Mouse (Mus musculus) erythroid progenitor cell, adult 5-6 weeks (primary cell): Measurements from ENCODE around the gene Tas2r124. TPM values are rescaled to one million over a fixed set of nuclear protein-coding genes. Genes with fewer than 3 reads are reported as not detected.

ENCODE experiments used
- ATAC-seq: replicated peaks from 2 replicates; pipeline ENCODE4 v1.8.0; 2016; ENCODE audit warnings: moderate number of reproducible peaks, mild to moderate bottlenecking, moderate TSS enrichment, inconsistent platforms; ENCODE audit not compliant: poor library complexity, low FRiP score, severe bottlenecking
- total RNA-seq, 2 experiments: library from RNA; stranded (forward) in 1 of 2; stranded (reverse) in 1 of 2; fragments of 150-400 nt in 1 of 2; fragments of 186-747, 209-891 nt in 1 of 2; gene quantifications; 2 replicates each; pipeline versions ENCODE4 v1.2.3 to v1.2.4; 2015 to 2017; ENCODE audit warnings: low replicate concordance in 2 of 2

Gene Tas2r124
- not detected in 2 replicates for total RNA-seq (2015; ENCODE audit: low replicate concordance)
- total RNA-seq (2017; ENCODE audit: low replicate concordance) = not detected in 2 replicates

- no peak for ATAC-seq
Observed at GRCm38 (mm10) chr6:132754430-132754829, at the start of gene Tas2r124. Tas2r124 (plus strand) TSS chr6:132754730.

GRCm38 (mm10) chr6:132711828-132712227 is 42.7 kb upstream of the Tas2r124 start, which contains the start of gene Tas2r122:
Tas2r122 (minus strand) TSS chr6:132711928.
- ATAC-seq = no peak

- no peak for ATAC-seq
Observed at GRCm38 (mm10) chr6:132737935-132738334, 16.6 kb upstream of the Tas2r124 start, which contains the start of gene Tas2r115. Tas2r115 (minus strand) TSS chr6:132738035.

- ATAC-seq = no peak
Observed at GRCm38 (mm10) chr6:132750206-132750605, 4.3 kb upstream of the Tas2r124 start.

- no peak for ATAC-seq
Observed at GRCm38 (mm10) chr6:132761831-132762230, 7.3 kb downstream of the Tas2r124 start, which contains the start of gene Tas2r102. Tas2r102 (plus strand) TSS chr6:132762131.

GRCm38 (mm10) chr6:132778062-132778461 is 23.5 kb downstream of the Tas2r124 start, which contains the start of gene Tas2r136:
Tas2r136 (minus strand) TSS chr6:132778162.
- no peak for ATAC-seq

- no peak for ATAC-seq
Observed at GRCm38 (mm10) chr6:132795393-132795792, 40.9 kb downstream of the Tas2r124 start.

- ATAC-seq = no peak
Observed at GRCm38 (mm10) chr6:132802518-132802917, 48.0 kb downstream of the Tas2r124 start, which contains the start of gene Tas2r117. Tas2r117 (plus strand) TSS chr6:132802818.

Other genes starting within 250 kb of the Tas2r124 start
- not detected in 2 replicates for gene Prh1, start 184.9 kb upstream of the Tas2r124 start, total RNA-seq (2015; ENCODE audit: low replicate concordance)
- not detected in 2 replicates for gene Prh1, start 184.9 kb upstream of the Tas2r124 start, total RNA-seq (2017; ENCODE audit: low replicate concordance)
- not detected in 2 replicates for gene Prp2, start 158.8 kb upstream of the Tas2r124 start, total RNA-seq (2015; ENCODE audit: low replicate concordance)
- not detected in 2 replicates for gene Prp2, start 158.8 kb upstream of the Tas2r124 start, total RNA-seq (2017; ENCODE audit: low replicate concordance)
- gene A630073D07Rik, start 103.2 kb upstream of the Tas2r124 start, total RNA-seq (2015; ENCODE audit: low replicate concordance) = not detected in 2 replicates
- not detected in 2 replicates for gene A630073D07Rik, start 103.2 kb upstream of the Tas2r124 start, total RNA-seq (2017; ENCODE audit: low replicate concordance)
- gene Tas2r120, start 97.8 kb upstream of the Tas2r124 start, total RNA-seq (2015; ENCODE audit: low replicate concordance) = not detected in 2 replicates
- gene Tas2r120, start 97.8 kb upstream of the Tas2r124 start, total RNA-seq (2017; ENCODE audit: low replicate concordance) = not detected in 2 replicates
- not detected in 2 replicates for gene Tas2r121, start 53.7 kb upstream of the Tas2r124 start, total RNA-seq (2015; ENCODE audit: low replicate concordance)
- not detected in 2 replicates for gene Tas2r121, start 53.7 kb upstream of the Tas2r124 start, total RNA-seq (2017; ENCODE audit: low replicate concordance)
- not detected in 2 replicates for gene Tas2r122, start 42.8 kb upstream of the Tas2r124 start, total RNA-seq (2015; ENCODE audit: low replicate concordance)
- gene Tas2r122, start 42.8 kb upstream of the Tas2r124 start, total RNA-seq (2017; ENCODE audit: low replicate concordance) = not detected in 2 replicates
- not detected in 2 replicates for gene Tas2r115, start 16.7 kb upstream of the Tas2r124 start, total RNA-seq (2015; ENCODE audit: low replicate concordance)
- not detected in 2 replicates for gene Tas2r115, start 16.7 kb upstream of the Tas2r124 start, total RNA-seq (2017; ENCODE audit: low replicate concordance)
- gene Tas2r102, start 7.4 kb downstream of the Tas2r124 start, total RNA-seq (2015; ENCODE audit: low replicate concordance) = not detected in 2 replicates
- not detected in 2 replicates for gene Tas2r102, start 7.4 kb downstream of the Tas2r124 start, total RNA-seq (2017; ENCODE audit: low replicate concordance)
- gene Tas2r136, start 23.4 kb downstream of the Tas2r124 start, total RNA-seq (2015; ENCODE audit: low replicate concordance) = not detected in 2 replicates
- not detected in 2 replicates for gene Tas2r136, start 23.4 kb downstream of the Tas2r124 start, total RNA-seq (2017; ENCODE audit: low replicate concordance)
- not detected in 2 replicates for gene Tas2r117, start 48.1 kb downstream of the Tas2r124 start, total RNA-seq (2015; ENCODE audit: low replicate concordance)
- gene Tas2r117, start 48.1 kb downstream of the Tas2r124 start, total RNA-seq (2017; ENCODE audit: low replicate concordance) = not detected in 2 replicates
- not detected in 2 replicates for gene Tas2r123, start 92.4 kb downstream of the Tas2r124 start, total RNA-seq (2015; ENCODE audit: low replicate concordance)
- gene Tas2r123, start 92.4 kb downstream of the Tas2r124 start, total RNA-seq (2017; ENCODE audit: low replicate concordance) = not detected in 2 replicates
- not detected in 2 replicates for gene Tas2r116, start 100.7 kb downstream of the Tas2r124 start, total RNA-seq (2015; ENCODE audit: low replicate concordance)
- not detected in 2 replicates for gene Tas2r116, start 100.7 kb downstream of the Tas2r124 start, total RNA-seq (2017; ENCODE audit: low replicate concordance)
- not detected in 2 replicates for gene Tas2r110, start 113.3 kb downstream of the Tas2r124 start, total RNA-seq (2015; ENCODE audit: low replicate concordance)
- not detected in 2 replicates for gene Tas2r110, start 113.3 kb downstream of the Tas2r124 start, total RNA-seq (2017; ENCODE audit: low replicate concordance)
- not detected in 2 replicates for gene Tas2r113, start 138.3 kb downstream of the Tas2r124 start, total RNA-seq (2015; ENCODE audit: low replicate concordance)
- not detected in 2 replicates for gene Tas2r113, start 138.3 kb downstream of the Tas2r124 start, total RNA-seq (2017; ENCODE audit: low replicate concordance)
- gene Tas2r125, start 154.9 kb downstream of the Tas2r124 start, total RNA-seq (2015; ENCODE audit: low replicate concordance) = not detected in 2 replicates
- not detected in 2 replicates for gene Tas2r125, start 154.9 kb downstream of the Tas2r124 start, total RNA-seq (2017; ENCODE audit: low replicate concordance)
- not detected in 2 replicates for gene Tas2r129, start 196.4 kb downstream of the Tas2r124 start, total RNA-seq (2015; ENCODE audit: low replicate concordance)
- gene Tas2r129, start 196.4 kb downstream of the Tas2r124 start, total RNA-seq (2017; ENCODE audit: low replicate concordance) = not detected in 2 replicates
- not detected in 2 replicates for gene Tas2r131, start 203.2 kb downstream of the Tas2r124 start, total RNA-seq (2015; ENCODE audit: low replicate concordance)
- not detected in 2 replicates for gene Tas2r131, start 203.2 kb downstream of the Tas2r124 start, total RNA-seq (2017; ENCODE audit: low replicate concordance)
- gene Tas2r109, start 226.2 kb downstream of the Tas2r124 start, total RNA-seq (2015; ENCODE audit: low replicate concordance) = not detected in 2 replicates
- not detected in 2 replicates for gene Tas2r109, start 226.2 kb downstream of the Tas2r124 start, total RNA-seq (2017; ENCODE audit: low replicate concordance)